Mouse (Mus musculus): ENCODE results near the gene Cnga2. TPM values are rescaled to one million over a fixed set of nuclear protein-coding genes. Genes with fewer than 3 reads are reported as not detected.
"Not testable (repeated sequence)": the region's sequence is repeated elsewhere in the genome, so short reads cannot be mapped to it uniquely, and the experiment has no call there.

Cnga2 gene
- polyA plus RNA-seq, 2 experiments: 0.30 to 0.49 TPM

DNA sequence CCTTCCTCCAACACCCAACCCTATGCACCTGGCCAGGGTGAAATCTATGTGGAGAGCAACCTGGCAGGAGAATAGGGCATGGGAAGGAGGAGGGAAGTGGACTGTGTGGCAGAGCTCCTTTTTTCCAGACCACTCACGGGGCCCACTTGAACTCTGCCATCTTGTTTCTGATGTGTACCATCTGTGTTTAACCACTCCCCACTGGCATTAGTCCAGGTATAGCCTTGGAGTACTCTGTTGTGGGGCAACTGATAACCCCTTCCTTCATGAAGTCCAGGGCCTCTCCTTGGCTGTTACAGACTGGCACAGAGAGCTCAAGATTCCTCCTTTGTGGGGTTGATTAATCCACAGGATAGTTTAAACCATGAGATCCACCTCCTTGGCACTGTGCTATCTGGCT is 23.4 kb upstream of the Cnga2 start:
- H3K4me2 ChIP-seq (replicated peaks; ENCODE audit: low read depth, low read length, severe bottlenecking): no peak overlapping the region
- no peak overlapping the region for H3K4me3 ChIP-seq (replicated peaks; ENCODE audit: low read length)
- DNase-seq (ENCODE audit: low spot score) (no peak), ATAC-seq (ENCODE audit: low FRiP score, low read depth) (no peak)
- TF ChIP-seq POLR2A (IDR thresholded peaks at IDR 0.05; ENCODE audit: borderline replicate concordance, extremely low read depth, insufficient read depth, insufficient read length): no peak
- no peaks in the 10 kb centered on the region for H3K4me1 ChIP-seq (ENCODE audit: control insufficient read depth, insufficient read depth, low read length)
- 75% methylated on average over 1 of the region's 1 CpGs for WGBS
- H3K27me3 ChIP-seq (ENCODE audit: control insufficient read depth, insufficient read depth, low read length): no peaks in the 10 kb centered on the region
- no peaks in the 10 kb centered on the region for H3K9me3 ChIP-seq (ENCODE audit: control insufficient read depth, low read length)
- no peak overlapping the region for H3K9ac ChIP-seq (ENCODE audit: low read depth, low read length, severe bottlenecking)
- H3K36me3 ChIP-seq (ENCODE audit: control insufficient read depth, insufficient read depth, low read length): no peaks in the 10 kb centered on the region
- no peak overlapping the region for H3K27ac ChIP-seq (replicated peaks; ENCODE audit: low read depth, low read length)

DNA sequence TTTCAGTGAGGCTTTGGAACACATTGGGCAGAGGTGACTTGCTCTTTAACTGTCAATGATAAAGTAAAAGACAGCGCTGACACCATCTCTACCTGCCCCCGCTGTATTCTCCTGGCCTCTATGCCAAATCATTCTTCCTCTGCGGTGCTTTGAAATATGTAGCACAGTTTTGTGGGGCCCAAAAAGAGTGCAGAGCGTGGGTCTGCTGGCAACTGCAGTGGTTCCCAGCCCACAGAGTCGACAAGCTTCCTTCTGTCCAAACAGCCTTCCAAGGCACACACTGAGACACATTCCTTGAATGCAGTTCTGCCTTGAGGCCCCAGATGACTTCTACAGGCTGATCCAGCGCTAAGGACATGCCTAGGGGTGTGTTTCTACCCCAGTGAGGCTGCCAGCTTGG is 22.8 kb upstream of the Cnga2 start:
- DNase-seq (ENCODE audit: low spot score) (no peak), ATAC-seq (ENCODE audit: low FRiP score, low read depth) (no peak)
- Histone ChIP-seq H3K27ac (replicated peaks; ENCODE audit: low read depth, low read length) (no peak overlapping the region), H3K27me3 (ENCODE audit: control insufficient read depth, insufficient read depth, low read length) (no peaks in the 10 kb centered on the region), H3K36me3 (ENCODE audit: control insufficient read depth, insufficient read depth, low read length) (no peaks in the 10 kb centered on the region), H3K9me3 (ENCODE audit: control insufficient read depth, low read length) (no peaks in the 10 kb centered on the region), H3K4me1 (ENCODE audit: control insufficient read depth, insufficient read depth, low read length) (no peaks in the 10 kb centered on the region), H3K4me2 (replicated peaks; ENCODE audit: low read depth, low read length, severe bottlenecking) (no peak overlapping the region), H3K9ac (ENCODE audit: low read depth, low read length, severe bottlenecking) (no peak overlapping the region), H3K4me3 (replicated peaks; ENCODE audit: low read length) (no peak overlapping the region)
- no peak for TF ChIP-seq POLR2A (IDR thresholded peaks at IDR 0.05; ENCODE audit: borderline replicate concordance, extremely low read depth, insufficient read depth, insufficient read length)
- WGBS: 78% methylated on average over 6 of the region's 6 CpGs

DNA sequence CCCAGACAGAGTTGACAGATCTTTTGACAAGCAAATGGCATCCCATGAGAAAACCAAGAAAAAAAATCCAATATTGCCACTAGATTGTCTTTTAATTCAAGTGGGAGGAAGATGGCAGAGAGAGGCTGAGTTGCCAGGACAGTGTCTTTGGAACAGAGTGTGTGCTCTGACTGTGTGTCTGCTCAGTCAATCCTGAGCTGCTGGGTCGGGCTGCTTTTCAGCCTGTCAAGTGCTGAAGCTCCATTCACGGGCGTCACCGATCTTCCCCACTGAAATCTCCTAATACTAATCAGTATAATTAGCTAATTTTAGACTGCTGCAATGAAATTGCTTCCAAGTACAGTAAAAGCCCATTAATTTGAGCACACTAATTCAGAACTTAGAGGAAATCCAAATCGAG is 20.3 kb upstream of the Cnga2 start:
- H3K4me1 ChIP-seq (ENCODE audit: control insufficient read depth, insufficient read depth, low read length): no peaks in the 10 kb centered on the region
- H3K27ac ChIP-seq (replicated peaks; ENCODE audit: low read depth, low read length): no peak overlapping the region
- no peaks in the 10 kb centered on the region for H3K9me3 ChIP-seq (ENCODE audit: control insufficient read depth, low read length)
- H3K36me3 ChIP-seq (ENCODE audit: control insufficient read depth, insufficient read depth, low read length): no peaks in the 10 kb centered on the region
- no peak for TF ChIP-seq POLR2A (IDR thresholded peaks at IDR 0.05; ENCODE audit: borderline replicate concordance, extremely low read depth, insufficient read depth, insufficient read length)
- no peak overlapping the region for H3K4me2 ChIP-seq (replicated peaks; ENCODE audit: low read depth, low read length, severe bottlenecking)
- WGBS: 81% methylated on average over 5 of the region's 5 CpGs
- no peak overlapping the region for H3K4me3 ChIP-seq (replicated peaks; ENCODE audit: low read length)
- no peaks in the 10 kb centered on the region for H3K27me3 ChIP-seq (ENCODE audit: control insufficient read depth, insufficient read depth, low read length)
- DNase-seq (ENCODE audit: low spot score) (no peak), ATAC-seq (ENCODE audit: low FRiP score, low read depth) (no peak)
- H3K9ac ChIP-seq (ENCODE audit: low read depth, low read length, severe bottlenecking): no peak overlapping the region

DNA sequence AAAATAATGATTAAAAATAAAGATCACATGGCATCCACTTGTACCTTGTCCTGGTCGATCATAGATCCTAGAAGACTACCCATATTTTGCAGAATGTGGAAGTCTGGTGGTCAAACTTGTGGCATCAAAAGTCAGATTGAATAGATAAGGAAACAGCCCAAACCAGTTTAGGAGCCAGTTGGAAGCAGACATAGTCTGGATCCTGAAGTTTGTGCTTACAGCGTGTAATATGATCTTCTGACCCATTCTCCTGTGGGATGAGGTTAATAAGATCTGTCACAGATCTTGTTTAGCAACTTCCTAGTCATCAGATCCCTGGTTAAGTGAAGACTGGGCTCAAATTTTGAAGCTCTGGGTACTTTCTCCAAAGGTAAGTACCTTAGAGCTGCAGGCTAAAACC is 19.0 kb upstream of the Cnga2 start, which contains the start of gene Fate1:
TSS of gene Fate1 (plus strand) at position 301 of the 400 bp plus-strand sequence.
- Histone ChIP-seq H3K4me2 (replicated peaks; ENCODE audit: low read depth, low read length, severe bottlenecking) (no peak within 1 kb of the TSS), H3K4me1 (ENCODE audit: control insufficient read depth, insufficient read depth, low read length) (no peaks in the 10 kb centered on the region), H3K4me3 (replicated peaks; ENCODE audit: low read length) (no peak within 1 kb of the TSS), H3K27ac (replicated peaks; ENCODE audit: low read depth, low read length) (no peak within 1 kb of the TSS), H3K27me3 (ENCODE audit: control insufficient read depth, insufficient read depth, low read length) (no peaks in the 10 kb centered on the region), H3K36me3 (ENCODE audit: control insufficient read depth, insufficient read depth, low read length) (no peaks in the 10 kb centered on the region), H3K9me3 (ENCODE audit: control insufficient read depth, low read length) (no peaks in the 10 kb centered on the region), H3K9ac (ENCODE audit: low read depth, low read length, severe bottlenecking) (no peak within 1 kb of the TSS)
- no peak for ATAC-seq (ENCODE audit: low FRiP score, low read depth)
- no peak for DNase-seq (ENCODE audit: low spot score)
- TF ChIP-seq POLR2A (IDR thresholded peaks at IDR 0.05; ENCODE audit: borderline replicate concordance, extremely low read depth, insufficient read depth, insufficient read length): no peak
- 70% methylated on average over 2 of the region's 2 CpGs for WGBS

DNA sequence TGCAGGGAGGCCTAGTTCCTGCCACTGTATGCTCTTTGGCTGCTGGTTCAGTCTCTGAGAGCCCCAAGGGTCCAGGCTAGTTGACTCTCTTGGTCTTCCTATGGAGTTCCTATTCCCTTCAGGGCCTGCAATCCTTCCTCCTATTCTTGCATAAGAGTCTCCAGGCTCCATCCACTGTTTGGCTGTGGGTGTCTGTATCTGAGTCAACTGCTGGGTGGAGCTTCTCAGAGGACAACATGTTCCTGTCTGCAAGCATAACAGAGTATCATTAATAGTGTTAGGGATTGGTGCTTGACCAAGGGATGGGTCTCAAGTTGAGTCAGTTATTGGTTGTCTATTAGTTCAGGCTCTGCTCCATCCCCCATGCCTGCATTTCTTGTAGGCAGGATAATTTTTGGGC is 14.0 kb upstream of the Cnga2 start:
- not testable (repeated sequence) for H3K27ac ChIP-seq (replicated peaks; ENCODE audit: low read depth, low read length); H3K9me3 ChIP-seq (ENCODE audit: control insufficient read depth, low read length); H3K4me2 ChIP-seq (replicated peaks; ENCODE audit: low read depth, low read length, severe bottlenecking); DNase-seq (ENCODE audit: low spot score); ATAC-seq (ENCODE audit: low FRiP score, low read depth); H3K4me3 ChIP-seq (replicated peaks; ENCODE audit: low read length); H3K9ac ChIP-seq (ENCODE audit: low read depth, low read length, severe bottlenecking); H3K4me1 ChIP-seq (ENCODE audit: control insufficient read depth, insufficient read depth, low read length); H3K27me3 ChIP-seq (ENCODE audit: control insufficient read depth, insufficient read depth, low read length); H3K36me3 ChIP-seq (ENCODE audit: control insufficient read depth, insufficient read depth, low read length)

DNA sequence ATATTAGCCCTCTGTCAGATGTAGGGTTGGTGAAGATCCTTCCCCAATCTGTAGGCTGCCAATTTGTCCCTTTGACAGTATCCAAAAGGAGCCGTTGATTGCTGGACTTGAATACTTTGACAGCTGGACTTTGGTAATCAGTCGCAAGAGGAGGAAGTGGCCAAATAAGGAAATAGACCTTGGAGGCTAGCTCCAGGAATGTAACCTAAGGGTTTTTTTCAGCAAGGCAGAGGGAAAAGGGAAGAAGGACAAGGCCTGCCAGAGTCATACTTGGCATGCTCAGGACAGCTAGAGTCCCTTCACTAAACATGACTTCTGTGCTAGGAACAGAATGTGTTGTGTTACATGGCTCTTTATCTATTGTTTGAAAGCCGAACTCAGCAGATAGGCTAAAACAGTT is 11.2 kb upstream of the Cnga2 start:
- Histone ChIP-seq H3K36me3 (ENCODE audit: control insufficient read depth, insufficient read depth, low read length) (no peaks in the 10 kb centered on the region), H3K27me3 (ENCODE audit: control insufficient read depth, insufficient read depth, low read length) (no peaks in the 10 kb centered on the region), H3K9ac (ENCODE audit: low read depth, low read length, severe bottlenecking) (no peak overlapping the region), H3K4me3 (replicated peaks; ENCODE audit: low read length) (no peak overlapping the region), H3K4me1 (ENCODE audit: control insufficient read depth, insufficient read depth, low read length) (no peaks in the 10 kb centered on the region), H3K27ac (replicated peaks; ENCODE audit: low read depth, low read length) (no peak overlapping the region), H3K4me2 (replicated peaks; ENCODE audit: low read depth, low read length, severe bottlenecking) (no peak overlapping the region), H3K9me3 (ENCODE audit: control insufficient read depth, low read length) (no peaks in the 10 kb centered on the region)
- WGBS: 70% methylated on average over 3 of the region's 3 CpGs
- DNase-seq (ENCODE audit: low spot score) (no peak), ATAC-seq (ENCODE audit: low FRiP score, low read depth) (no peak)
- TF ChIP-seq POLR2A (IDR thresholded peaks at IDR 0.05; ENCODE audit: borderline replicate concordance, extremely low read depth, insufficient read depth, insufficient read length): no peak

Measured in limb, embryonic 14.5 days (tissue).